Mouse (Mus musculus) retina, postnatal 1 day (tissue): Measurements from ENCODE around the gene Dexi.
A peak's percentile ranks its signal among the peaks of the same experiment; 100 is the strongest.

Source experiments
- DNase-seq: peaks from one replicate; pipeline ENCODE4 v3.0.0-alpha.2; 2012

The Dexi gene

DNA sequence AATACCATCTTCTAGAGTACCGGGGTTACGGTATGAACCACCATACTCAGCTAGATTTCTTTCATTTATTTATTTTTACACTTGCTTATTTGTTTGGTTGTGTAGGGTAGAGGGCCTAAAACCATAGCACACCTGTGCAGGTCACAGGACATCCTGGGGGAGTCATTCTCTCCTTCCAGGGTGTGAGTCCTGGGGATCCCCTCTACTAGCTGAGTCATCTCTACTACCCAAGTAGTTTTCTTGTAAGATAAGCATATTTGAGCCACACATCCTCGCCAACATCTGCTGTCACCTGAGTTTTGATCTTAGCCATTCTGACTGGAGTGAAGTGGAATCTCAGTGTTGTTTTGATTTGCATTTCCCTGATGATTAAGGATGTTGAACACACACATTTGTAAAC is 50.3 kb downstream of the Dexi start:
- DNase-seq: no peak

GRCm38 (mm10) chr16:10491716-10492115 is 51.1 kb downstream of the Dexi start:
- DNase-seq: no peak

GRCm38 (mm10) chr16:10490503-10491150 is 52.2 kb downstream of the Dexi start:
- DNase-seq: no peak

DNA sequence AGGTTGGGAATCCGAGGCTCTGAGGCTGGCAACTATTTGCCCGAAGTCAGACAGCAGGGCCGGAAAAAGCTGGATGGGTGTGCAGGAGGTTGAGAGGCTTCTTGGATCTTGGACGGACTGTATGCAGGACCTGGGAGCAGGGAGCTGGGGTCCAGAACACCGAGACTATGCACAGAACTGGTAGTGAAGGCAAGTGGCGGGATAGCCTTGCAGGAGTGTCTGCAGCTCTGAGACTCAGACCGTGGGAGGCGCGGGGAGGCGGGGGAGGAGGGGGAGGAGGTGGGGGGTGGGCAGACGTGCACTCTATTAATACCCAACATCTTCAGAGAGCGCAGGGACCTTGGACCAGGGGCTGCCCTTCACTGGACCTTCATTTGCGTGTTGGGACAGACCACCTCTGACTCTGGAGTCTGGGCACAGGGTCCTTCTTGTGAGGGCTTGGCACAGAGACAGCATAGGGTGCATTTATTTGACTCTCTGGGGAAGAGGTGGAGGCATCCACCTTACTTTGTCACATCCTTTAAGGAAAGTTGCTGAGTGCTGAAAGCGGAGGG is 52.9 kb downstream of the Dexi start:
- no peak for DNase-seq

GRCm38 (mm10) chr16:10489483-10489882 is 53.4 kb downstream of the Dexi start:
- no peak for DNase-seq

DNA sequence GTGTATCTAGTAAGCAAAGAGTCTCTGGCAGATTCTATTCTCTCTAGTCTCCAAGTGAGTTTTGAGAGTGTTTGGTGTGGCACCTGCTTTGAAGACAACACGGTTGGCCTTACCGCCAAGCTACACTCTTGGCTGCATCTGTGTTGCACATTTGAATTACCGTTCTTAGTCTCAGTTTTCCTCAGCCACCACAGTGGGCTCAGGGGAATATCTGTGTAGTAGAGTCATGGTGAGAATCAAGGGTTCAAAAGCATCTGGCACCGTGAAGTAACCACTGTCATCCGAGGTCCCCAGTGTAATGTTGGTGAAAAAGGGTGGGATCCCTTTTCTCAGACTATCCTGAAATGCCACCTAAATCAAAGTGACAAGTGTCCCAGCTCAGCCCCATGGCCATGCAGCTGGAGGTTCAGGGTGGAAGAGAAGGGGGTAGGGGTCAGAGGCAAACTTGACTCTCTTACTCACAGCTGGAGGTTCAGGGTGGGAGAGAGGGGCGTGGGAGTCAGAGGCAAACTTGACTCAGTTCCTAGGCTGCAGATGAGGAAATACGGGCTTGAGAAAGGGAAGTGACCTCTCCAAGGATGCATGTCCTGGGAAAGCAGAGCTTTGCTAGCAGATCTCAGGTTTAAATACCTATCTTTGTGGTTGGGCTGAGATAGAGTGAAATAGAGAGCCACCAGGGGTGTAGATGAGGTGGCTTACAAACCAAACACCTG is 53.9 kb downstream of the Dexi start:
- no peak for DNase-seq

DNA sequence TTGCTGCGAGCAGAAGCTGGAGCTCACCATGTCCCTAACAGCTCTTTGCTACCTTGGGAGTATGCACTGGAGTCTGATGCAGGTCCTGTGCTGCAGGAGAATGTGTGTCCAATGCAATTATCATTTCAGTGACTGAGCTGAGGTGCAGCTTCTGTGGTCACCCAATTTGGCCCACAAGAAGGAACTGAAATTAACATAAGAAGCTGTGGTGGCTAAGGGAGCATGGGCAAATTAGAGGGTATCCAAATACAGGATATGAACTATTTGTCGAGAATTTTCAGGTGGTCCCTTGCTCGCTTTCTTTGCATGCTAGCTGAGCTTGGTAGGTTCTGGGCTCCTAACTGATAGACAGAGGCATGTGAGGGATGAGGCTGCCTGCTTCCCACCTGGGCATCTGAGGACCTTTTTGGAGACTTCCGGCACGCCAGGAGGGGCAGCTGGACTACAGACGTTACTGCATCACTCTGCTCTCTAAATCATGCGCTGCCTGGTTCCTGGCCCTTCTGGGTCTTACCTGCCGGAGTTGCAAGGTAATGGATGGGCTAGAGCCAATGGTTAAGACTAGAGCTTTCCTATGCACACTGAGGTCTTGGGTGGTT is 54.9 kb downstream of the Dexi start:
- DNase-seq: no peak

DNA sequence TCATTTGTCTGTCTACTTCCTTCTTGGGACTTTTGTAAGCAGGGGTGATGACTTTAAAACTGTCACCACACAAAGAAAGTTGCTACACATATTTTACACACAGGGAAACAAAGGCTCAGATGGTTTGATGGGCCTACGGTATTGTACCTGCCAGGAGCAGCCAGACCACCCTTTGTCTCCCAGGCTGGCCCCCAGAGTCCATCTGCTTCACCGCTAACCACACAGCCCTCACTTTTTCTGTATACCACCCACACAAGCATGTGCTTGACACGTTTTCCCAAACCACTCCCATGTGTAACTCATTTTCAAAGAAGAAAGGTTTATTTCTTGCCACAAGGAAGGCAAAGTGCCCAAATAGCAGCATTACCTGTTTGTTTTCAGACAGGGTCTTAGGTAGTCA is 55.9 kb downstream of the Dexi start:
- DNase-seq: no peak

DNA sequence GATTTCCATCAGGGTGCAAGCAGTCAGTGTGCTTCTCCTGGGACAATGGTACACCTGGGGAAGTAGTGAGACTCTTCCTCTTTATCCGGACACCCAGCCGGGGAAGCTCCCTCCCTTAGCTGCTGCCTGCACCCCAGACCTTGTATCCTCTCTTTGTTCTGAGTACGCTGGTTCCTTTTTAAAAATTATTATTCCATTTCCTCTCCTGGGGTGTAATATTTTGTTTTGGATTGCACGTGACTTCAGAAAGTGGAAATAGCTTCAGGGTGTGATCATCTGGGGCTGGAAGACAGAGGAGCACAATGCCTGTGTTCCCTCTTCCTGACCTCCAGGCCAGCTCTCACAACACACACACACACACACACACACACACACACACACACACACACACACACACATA is 60.5 kb downstream of the Dexi start:
- DNase-seq: no peak

DNA sequence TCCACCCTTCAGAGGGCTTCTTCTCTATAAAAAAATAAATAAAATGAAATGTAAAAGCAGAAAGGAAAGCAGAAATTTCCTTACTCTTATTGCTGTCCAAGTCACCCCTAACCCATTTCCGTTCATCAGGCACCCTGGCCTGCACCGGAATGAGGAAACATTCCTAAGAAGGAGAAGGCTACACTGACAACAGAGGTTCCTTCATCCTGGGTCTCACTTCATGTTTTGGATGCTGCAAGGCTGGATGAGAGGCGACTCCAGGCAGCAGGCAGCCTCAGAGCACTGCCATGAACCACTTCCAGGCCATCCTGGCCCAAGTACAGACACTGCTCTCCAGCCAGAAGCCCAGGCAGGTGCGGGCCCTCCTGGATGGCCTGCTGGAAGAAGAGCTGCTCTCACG is 63.0 kb downstream of the Dexi start, which contains the start of gene Ciita:
Gene Ciita (plus strand): TSS at position 203 of the 400 bp plus-strand sequence.
- no peak for DNase-seq

GRCm38 (mm10) chr16:10475919-10476318 is 66.9 kb downstream of the Dexi start:
- DNase-seq: no peak

DNA sequence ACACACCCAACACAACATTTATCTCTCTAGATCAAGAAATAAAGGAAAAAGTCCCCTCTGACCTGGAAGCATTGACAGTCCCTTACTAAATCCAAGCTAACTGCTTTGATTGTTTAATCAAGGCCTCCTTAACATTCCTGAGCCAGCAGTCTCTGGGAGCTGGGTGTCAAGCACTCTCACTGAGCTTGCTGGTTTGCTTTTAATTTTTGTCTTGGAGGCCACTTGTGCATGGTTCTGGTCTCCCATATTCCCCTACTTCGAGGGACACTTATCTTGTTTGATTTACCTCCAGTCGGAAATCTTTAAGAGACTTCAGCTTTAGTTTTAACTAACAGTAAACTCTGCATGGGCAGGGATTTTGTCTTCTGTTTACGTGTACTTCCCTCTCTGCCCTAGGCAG is 67.9 kb downstream of the Dexi start:
- DNase-seq: no peak

- DNase-seq: no peak
Observed at GRCm38 (mm10) chr16:10471950-10472349, 70.9 kb downstream of the Dexi start.

GRCm38 (mm10) chr16:10468201-10468600 is 74.7 kb downstream of the Dexi start:
- DNase-seq: peak; percentile 5

- DNase-seq: no peak
Observed at GRCm38 (mm10) chr16:10467391-10468107, 75.3 kb downstream of the Dexi start.

DNA sequence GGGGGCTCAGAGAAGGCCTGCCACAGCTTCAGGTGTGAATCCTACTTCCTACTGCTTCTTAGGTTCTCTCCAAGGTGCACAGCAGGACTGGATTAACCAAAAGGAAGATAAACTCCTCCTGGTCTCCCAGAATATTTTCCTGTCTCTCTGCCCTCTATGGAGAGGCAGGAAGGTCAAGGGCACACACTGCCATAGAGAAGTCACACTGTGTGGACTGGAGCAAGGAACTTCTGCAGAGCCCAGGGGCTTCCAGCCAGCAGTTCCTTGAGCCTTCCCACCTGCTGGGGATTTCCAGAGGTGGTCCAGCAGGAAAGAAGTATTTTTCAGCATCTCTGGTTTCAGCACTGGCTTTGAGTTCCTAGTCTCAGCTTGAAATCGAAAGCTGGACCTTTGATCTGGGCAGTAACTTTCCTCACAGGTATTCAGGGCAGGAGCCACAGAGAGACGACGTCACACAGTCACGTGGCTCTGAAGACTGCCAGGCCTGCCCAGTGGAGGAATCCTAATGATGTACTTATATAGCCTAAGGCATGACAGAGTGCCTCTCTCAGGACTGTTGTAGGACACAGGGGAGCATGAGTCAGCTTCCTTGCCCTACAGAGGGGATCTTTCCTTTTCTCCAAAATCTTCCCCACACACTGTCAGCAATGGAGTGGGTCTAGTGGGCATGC is 77.7 kb downstream of the Dexi start:
- no peak for DNase-seq

DNA sequence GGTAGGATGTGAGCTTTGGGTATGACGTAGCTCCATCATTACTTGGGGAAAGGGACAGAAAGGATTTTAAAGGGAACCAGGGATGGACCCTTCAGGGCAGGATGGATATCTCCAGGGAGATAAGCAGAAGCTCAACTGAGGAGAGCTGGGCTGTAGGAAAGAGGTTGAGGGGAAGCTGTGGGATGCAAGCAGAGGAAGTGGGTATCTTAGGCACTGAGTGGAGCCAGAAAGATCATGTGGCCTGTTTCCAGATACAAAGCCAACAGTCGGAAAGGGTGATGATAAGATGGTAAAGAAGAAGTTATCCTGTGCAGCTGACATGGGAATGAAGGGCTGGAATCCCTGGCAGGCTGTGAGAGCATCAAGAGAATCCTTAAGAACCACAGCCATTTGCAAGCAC is 81.7 kb downstream of the Dexi start:
- no peak for DNase-seq

- DNase-seq: no peak
Observed at GRCm38 (mm10) chr16:10460188-10460587, 82.7 kb downstream of the Dexi start.

DNA sequence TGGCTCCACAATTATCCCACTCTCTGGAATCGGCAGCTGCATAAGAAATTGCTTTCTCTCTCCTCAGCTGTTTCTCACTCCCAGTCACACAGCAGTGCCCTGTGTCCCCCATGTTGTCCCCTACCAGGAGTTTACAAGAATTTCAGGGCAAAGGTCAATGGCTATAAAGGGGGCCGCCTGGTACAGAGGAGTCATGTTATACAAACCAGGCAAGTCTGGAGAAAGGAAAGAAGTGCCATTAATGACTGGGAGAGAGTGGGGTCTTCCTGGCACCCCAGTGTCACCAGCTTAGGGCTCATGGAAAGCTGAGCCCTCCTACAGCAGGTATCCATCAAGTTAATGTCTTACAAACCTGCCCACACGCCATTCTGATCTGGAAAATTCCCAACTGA is 88.3 kb downstream of the Dexi start:
- no peak for DNase-seq

- no peak for DNase-seq
Observed at GRCm38 (mm10) chr16:10453872-10454582, 88.8 kb downstream of the Dexi start.
